Mouse (Mus musculus): ENCODE measurements at regions not wholly inside any gene's neighbourhood (a gene's known extent, or its start where the extent isn't known, plus 50 kb on each side); places are given as distances from the start of the nearest gene placed in this dataset.

DNA sequence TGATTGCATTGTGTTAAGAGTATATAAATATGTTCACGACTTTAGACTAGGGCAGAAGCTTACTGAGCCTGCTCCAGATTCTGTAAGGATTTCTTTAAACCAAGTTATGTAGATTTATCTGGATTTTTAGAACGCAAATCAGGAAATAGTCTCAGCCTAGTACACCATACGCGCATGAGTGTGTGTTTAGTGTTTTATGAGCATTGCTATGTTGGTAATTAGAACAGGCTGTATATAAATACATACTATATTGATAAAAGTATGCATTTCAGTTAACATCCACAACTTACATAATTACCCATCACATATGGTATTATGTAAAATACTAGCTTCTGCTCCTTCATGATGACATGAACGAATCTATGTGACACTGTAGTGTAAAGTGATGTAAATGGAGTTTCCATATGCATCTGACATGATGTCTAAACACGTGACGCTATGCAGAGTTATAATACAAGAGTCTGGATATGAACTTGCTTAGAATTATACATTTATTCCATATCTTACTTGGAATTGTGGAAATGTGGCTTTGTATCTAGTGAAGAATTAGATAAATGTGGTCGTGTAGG is 332.6 kb upstream of the Tmc3 start:
- DNase-seq (ENCODE audit: low read depth), result no peak

- DNase-seq (ENCODE audit: low read depth), result no peak
Measured at GRCm38 (mm10) chr7:83253001-83253400, 331.7 kb upstream of the Tmc3 start.

DNA sequence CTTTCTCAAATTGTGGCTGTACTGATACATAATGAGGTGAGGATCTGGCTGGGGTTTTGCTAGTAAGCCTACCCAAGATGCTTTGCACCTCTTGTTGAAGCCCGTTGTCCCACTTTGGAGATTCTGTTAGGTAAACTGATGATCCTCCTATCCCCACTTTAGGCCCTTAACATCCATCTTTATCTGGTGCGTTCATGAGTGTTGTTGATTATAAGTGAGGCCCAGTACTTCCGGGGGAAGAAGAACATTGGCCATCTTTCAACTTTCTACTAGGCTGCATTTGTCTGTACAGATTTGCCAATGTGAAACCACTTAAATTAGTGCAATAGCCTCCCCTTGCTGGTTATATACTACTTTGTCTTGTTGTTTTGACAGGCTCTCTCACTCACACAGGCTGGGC is 331.3 kb upstream of the Tmc3 start:
- no peak for DNase-seq (ENCODE audit: low read depth)

- DNase-seq (ENCODE audit: low read depth), result no peak
Measured at GRCm38 (mm10) chr7:83254411-83254810, 330.3 kb upstream of the Tmc3 start.

GRCm38 (mm10) chr7:83256236-83256784 is 328.4 kb upstream of the Tmc3 start:
- DNase-seq (ENCODE audit: low read depth), result no peak

DNA sequence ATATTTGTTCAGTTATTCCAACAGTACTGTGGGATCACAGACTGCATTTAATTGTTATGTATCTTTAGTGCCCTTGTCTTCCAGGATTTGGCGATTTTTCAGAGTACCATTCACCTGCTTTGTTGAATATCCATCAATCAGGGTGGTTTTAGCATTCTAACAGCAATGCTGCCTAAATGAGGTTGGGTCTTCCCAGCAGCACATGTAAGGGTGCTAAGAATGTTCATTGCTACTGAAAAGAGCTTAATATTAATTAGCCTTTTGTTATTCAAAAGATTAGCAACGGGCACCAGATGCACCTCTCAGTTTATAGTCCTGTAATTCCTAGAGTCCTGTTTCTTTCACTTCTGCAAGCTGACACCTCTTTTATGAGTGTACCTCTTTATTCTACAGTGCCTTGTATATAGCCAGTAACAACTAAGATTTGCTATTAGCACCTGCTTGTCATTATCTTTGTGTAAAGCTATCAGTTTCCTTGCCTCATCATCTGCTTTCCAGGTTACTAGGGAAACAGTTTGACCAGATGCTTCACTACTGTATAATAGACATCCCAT is 326.3 kb upstream of the Tmc3 start:
- no peak for DNase-seq (ENCODE audit: low read depth)

GRCm38 (mm10) chr7:83261489-83261888 is 323.2 kb upstream of the Tmc3 start:
- no peak for DNase-seq (ENCODE audit: low read depth)

GRCm38 (mm10) chr7:83289915-83290773 is 294.6 kb upstream of the Tmc3 start:
- DNase-seq (ENCODE audit: low read depth), result no peak

GRCm38 (mm10) chr7:83307112-83307511 is 277.6 kb upstream of the Tmc3 start:
- no peak for DNase-seq (ENCODE audit: low read depth)

GRCm38 (mm10) chr7:83312172-83312571 is 272.6 kb upstream of the Tmc3 start:
- no peak for DNase-seq (ENCODE audit: low read depth)

DNA sequence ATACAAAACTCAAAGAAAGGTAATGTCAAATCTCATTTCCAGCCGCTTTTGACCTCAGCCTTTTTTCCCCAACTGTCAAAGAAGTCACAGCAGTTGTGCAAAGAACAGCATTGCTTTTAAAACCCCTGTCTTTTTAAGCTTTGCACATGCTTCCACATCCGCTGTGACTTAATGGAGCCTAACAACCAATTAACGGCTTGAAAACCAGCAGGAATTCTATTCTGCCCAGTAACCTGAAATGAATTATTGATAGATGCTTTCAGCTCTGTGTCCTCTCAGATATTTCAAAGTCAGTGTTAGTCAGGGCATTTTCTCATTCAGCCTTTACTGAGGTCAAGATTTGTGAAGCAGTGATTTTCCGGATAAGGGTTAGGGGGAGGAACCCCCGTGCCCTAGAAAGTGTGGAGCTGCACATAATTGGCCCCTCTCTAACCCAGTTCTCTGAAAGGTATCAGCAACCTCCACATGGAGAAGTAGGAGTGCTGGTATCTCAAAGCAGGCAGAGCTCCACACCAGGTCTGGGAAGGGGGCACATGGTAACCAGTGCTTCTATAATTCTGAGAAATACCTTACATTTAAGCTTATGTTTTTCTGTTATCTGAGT is 254.8 kb upstream of the Tmc3 start:
- no peak for DNase-seq (ENCODE audit: low read depth)

GRCm38 (mm10) chr7:83347103-83347754 is 237.5 kb upstream of the Tmc3 start:
- DNase-seq (ENCODE audit: low read depth), result no peak

DNA sequence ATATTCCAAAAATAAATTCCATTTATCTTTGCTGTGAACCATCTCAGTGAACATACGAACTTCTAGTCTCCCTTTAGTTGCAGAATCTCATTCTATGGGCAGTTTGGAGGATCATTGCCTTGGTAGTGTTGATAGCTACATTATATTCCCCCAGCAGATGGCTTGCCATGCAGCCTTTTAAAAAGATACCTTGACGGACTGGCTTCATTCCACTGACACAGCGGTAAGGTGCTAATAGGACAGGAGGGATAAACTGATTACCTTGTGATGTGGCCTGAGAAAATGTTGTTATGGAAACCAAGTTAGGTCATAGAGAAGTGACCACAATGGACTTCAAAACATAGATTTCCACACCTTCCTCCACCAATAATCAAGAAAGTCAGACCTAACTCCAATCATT is 215.5 kb upstream of the Tmc3 start:
- DNase-seq (ENCODE audit: low read depth), result no peak

DNA sequence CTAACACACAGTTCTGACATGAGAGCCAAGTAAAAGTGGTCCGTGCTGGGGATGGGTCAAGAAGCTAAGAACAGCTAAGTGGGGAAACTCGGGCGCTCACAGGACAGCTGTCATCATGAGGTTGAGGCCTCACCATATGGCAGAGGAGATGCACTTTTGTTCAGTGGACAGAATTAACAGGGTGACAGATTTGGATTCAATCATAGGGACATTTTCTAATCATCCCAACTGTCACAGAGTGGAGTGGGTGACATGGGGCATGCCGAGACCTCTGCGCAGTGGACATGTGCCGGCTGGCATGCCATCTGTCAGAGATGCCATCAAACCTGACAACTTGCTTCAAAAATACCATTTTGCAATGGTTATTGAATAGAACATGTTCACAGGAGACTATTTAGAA is 215.1 kb upstream of the Tmc3 start:
- no peak for DNase-seq (ENCODE audit: low read depth)

- no peak for DNase-seq (ENCODE audit: low read depth)
Measured at GRCm38 (mm10) chr7:83376826-83377225, 207.9 kb upstream of the Tmc3 start.

DNA sequence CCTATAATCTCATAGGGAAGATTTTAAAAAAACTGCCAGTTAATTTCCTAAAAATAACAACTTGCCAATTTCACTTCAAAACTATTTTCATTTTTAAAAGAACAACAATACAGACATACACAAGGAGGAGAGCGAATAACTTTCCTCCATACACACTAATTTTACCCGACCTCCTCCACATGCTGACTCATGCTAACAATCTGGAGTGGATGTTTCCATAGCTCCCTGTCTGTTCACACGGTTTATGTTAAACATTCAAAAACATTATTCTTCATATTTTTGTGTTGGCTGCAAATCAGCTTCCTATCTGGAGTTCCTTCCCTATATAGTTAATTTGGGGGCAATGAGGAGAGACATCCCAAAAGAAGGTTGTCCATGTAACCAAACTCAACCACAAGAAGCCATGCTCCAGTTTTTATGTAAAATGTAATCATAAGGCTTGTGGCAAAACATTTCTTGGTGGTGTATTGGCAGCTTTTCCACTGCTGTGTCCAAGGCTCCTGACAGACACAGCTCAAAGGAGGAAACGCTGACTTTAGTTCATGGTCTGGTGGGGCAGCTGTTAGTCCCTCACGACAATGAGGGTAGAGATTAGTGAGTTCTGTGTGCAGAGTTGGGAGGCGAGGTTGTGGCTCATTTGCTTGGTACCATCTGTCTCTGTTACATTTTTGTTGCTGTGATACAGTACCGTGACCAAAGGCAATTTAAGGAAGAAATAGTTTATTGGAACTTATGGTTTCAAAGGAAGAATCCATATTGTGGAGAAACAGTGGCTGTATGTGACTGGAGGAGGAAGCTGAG is 203.1 kb upstream of the Tmc3 start:
- no peak for DNase-seq (ENCODE audit: low read depth)

GRCm38 (mm10) chr7:83382803-83383363 is 201.8 kb upstream of the Tmc3 start:
- DNase-seq (ENCODE audit: low read depth), result no peak

- DNase-seq (ENCODE audit: low read depth), result no peak
Measured at GRCm38 (mm10) chr7:83391388-83391787, 193.3 kb upstream of the Tmc3 start.

- no peak for DNase-seq (ENCODE audit: low read depth)
Measured at GRCm38 (mm10) chr7:83392181-83392580, 192.5 kb upstream of the Tmc3 start.

DNA sequence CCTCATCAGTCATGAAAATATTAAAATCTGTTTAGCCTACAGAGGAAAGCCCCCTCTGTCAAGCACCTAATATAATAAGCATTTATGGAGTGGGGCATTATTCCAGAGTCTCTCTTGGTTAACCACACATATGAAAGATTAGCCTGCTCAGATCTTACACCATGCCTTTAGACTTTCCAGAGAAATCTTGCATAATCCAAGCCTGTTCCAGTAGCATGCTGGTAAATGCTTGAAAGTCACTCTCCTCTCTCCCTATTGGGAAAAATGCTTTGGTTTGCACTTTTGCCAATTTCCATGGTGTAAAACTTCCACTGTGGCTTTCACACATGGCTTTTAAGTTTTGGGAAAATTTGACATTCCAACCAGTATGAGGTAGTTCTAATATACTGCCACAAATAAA is 192.1 kb upstream of the Tmc3 start:
- no peak for DNase-seq (ENCODE audit: low read depth)

DNA sequence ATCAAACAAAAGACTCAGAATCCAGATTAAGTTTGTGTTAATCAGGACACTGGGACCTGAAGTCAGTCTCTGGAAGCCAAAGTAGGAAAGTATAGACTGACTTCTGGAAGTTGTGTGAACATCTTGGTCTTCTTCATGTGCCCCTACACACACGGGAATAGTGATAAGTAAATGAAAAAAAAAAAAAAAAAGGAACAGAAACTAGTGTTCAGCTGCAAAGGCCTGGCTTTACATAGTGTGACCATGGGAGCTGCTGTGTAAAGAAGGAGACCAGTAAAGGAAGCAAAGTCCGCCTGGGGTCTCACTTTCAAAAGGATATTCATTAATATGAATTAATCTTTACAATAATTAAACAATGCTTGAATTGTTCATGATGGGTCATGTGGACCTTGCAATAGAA is 190.6 kb upstream of the Tmc3 start:
- DNase-seq (ENCODE audit: low read depth), result no peak

All from c-Kit-positive CD71-positive TER-119-negative erythroid progenitor cells, embryonic 14.5 days (primary cell).